Mouse (Mus musculus) thymus, postnatal 0 days (tissue): ENCODE results near the gene 9430038I01Rik. TPM values are rescaled to one million over a fixed set of nuclear protein-coding genes. Genes with fewer than 3 reads are reported as not detected.

Experiments
- DNase-seq: peaks from one replicate; pipeline ENCODE4 v3.0.0-alpha.2; 2015; ENCODE audit warnings: low spot score
- polyA plus RNA-seq: library from polyadenylated mRNA; unstranded; fragments of >200 nt; fragmentation: Nextera tagmentation; extraction: Ambion mirVana; gene quantifications from 2 replicates; pipeline ENCODE4 v1.2.1, GENCODE M21; 2015

Gene 9430038I01Rik
- 9.5 and 12.1 TPM in 2 replicates for polyA plus RNA-seq

DNA sequence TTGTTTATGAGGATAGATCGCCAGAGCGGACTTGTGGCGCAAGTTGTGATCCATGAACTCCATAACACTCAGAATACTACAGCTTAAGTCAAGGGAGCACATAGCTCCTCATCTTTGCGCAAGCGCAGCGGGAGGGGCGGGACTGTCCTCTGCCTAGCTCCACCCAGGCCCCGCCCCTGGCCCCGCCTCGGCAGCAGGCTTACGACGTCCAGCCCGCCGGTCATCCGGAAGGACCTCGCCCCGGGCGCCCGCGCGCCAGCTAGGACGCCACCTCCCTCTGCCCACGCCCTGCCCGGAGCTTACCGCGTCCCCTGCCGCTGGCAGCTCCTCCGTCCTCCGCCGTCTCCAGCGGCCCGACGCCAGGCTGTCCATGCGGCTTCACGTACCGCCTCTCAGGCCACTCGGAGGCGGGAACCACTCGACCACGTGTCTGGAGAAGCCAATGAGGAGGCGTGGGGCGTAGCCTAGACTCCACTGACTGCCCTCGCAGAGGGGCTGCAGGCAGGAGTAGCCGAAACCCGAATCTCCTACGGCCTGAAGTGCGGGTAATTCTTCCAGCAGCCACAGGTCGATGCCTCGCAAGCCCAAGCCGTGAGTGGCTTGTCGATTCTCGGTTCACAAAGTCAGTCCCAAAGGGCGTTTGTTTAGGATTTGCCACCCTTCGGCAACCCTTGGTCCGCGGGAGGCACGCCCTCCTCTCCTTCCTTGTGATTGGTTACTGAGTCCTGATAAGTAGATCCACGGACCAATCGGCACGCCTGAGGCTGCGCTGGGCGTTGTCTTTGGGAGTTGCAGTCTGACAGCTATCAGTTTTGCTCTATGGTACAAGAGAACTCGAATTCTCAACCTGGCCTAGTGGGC lies at the start of gene 9430038I01Rik:
9430038I01Rik (minus strand) TSS at position 426 of the 861 bp plus-strand sequence.
- DNase-seq = peak; percentile 95

GRCm38 (mm10) chr7:137445321-137445720 lies 34.8 kb upstream of the 9430038I01Rik start:
- DNase-seq = no peak

DNA sequence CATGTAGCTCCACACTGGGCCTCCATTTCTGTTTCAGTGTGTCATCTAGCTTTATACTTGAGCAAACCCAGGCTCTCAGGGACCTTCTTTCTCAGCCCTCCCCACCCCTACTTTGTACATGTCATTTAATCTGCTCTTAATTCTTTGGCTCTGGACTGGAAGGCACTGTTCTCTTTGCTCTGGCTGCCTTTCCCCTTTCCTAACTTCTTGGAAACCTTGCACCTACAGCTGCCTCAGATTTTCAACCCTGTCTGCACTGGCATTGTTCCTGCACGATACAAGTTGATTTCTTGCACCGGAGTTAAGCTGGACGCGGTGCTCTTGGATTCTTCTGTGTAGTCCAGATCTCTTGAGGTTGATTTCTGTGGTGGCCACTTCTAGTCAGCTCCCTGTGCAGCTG lies 32.4 kb upstream of the 9430038I01Rik start:
- no peak for DNase-seq

- DNase-seq = peak; percentile 5
These were observed 28.4 kb upstream of the 9430038I01Rik start for GRCm38 (mm10) chr7:137438962-137439361.

DNA sequence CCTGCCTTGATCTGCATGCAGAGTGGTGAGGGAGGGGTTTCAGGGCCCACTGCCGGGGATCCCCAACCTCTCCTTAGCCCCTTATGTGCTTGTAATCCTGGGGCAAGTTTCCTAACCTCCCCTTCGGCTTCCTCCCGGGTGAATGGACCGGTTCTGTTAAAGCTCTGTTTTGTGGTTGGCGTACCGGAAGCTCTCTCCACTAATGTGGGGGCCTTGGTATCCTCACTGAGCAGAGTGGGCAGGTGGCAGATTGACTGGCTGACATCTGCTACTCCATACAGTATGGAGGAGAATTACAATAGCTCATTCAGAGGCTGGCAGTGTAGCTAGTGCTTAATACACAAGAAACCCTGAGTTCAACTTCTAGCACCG lies 27.6 kb upstream of the 9430038I01Rik start:
- peak; percentile 46 for DNase-seq

GRCm38 (mm10) chr7:137437440-137438178 lies 27.0 kb upstream of the 9430038I01Rik start, which contains the start of gene Glrx3:
TSS of gene Glrx3 (plus strand) at chr7:137437614.
- DNase-seq = peak; percentile 93

DNA sequence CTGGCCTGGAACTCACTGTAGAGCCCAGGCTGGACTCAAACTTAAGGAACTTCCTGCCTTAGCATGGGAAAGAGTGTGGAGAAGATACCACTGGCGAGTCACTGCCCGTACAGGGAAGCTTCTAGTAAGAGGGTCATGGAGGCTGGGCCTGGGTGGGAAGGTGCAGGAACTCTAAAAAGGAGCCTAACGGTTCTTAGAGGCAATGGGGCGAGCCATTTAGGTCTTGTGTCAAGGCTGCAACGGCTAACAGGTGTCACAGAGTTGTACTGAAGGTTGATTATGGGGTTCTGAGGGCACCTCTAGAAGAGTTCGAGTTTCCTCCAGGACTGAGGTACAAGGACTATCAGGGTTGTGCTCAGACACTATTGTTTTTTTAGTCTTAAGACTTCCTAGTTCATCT lies 26.3 kb upstream of the 9430038I01Rik start:
- DNase-seq = no peak

GRCm38 (mm10) chr7:137431769-137432603 lies 21.4 kb upstream of the 9430038I01Rik start:
- DNase-seq = no peak

GRCm38 (mm10) chr7:137426693-137427092 lies 16.1 kb upstream of the 9430038I01Rik start:
- DNase-seq = no peak

GRCm38 (mm10) chr7:137421236-137421635 lies 10.7 kb upstream of the 9430038I01Rik start:
- DNase-seq = no peak

- no peak for DNase-seq
These were observed 10.0 kb upstream of the 9430038I01Rik start for GRCm38 (mm10) chr7:137420550-137420949.

- DNase-seq = no peak
These were observed 4.1 kb upstream of the 9430038I01Rik start for GRCm38 (mm10) chr7:137414710-137415109.

GRCm38 (mm10) chr7:137407428-137408058 lies 3.0 kb downstream of the 9430038I01Rik start:
- no peak for DNase-seq

- DNase-seq = no peak
These were observed 6.4 kb downstream of the 9430038I01Rik start for GRCm38 (mm10) chr7:137404146-137404545.

GRCm38 (mm10) chr7:137398973-137399372 lies 11.6 kb downstream of the 9430038I01Rik start:
- DNase-seq = no peak

DNA sequence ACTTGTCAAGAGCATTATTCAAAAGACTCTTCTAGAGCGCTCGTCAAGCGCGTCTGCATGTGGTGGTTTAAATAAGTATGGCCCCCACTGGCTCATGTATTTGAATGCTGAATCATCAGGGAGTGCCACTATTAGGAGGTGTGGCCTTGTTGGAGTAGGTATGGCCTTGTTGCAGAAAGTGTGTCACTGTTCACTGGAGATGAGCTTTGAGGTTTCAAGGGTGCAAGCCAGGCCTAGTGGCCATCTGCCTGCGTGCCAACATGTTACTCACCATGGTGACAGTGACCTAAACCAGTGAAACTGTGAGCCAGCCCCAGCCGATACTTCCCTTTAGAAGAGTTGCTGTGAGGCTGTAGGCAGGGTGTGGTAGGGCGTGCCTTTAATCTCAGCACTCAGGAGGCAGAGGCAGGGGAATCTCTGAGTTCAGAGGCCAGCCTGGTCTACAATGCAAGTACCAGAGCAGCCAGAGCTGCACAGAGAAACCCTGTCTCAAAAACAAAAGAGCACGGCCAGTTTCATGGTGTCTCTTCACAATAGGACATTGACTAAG lies 13.1 kb downstream of the 9430038I01Rik start:
- DNase-seq = no peak

GRCm38 (mm10) chr7:137395421-137395820 lies 15.1 kb downstream of the 9430038I01Rik start:
- DNase-seq = no peak

- DNase-seq = no peak
These were observed 22.7 kb downstream of the 9430038I01Rik start for GRCm38 (mm10) chr7:137387863-137388262.

- no peak for DNase-seq
These were observed 35.6 kb downstream of the 9430038I01Rik start for GRCm38 (mm10) chr7:137374996-137375395.

DNA sequence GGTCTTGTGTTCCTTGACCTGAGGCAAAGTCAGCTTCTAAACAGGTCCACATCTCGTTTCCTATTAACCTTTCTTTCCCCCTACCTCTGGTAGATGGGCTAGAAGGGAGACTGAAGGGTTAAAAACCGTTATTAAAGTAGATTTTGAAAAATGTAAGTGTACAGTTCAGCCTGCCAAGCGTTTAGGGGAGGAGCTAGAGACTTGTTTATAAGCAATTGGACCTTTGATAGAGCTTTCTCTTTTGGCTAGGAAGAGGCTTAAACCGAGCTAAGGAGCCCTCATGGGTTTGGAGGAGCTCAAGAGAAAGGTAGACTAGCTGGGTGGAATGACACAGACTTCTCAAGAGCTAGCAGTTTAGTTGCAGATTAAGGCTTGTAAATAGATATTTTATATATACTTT lies 38.8 kb downstream of the 9430038I01Rik start:
- no peak for DNase-seq

DNA sequence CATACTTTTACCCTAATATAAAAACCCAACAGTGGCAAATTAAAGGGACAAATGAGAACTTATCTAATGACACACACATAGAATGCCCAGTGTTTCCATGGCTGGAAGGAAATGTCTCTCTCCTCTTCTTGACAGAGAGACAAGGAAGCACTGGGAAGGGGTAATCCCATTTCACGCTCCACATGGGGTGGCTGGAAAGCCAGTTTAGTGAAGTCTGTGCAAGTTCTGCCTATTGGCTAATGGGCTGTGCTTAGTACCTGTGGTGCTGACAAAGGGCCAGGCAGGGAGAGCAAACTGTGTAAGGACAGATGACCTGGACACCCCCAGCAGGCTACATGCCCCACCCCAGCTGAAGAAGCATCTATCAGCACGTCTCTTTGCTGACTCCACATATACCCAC lies 40.4 kb downstream of the 9430038I01Rik start:
- no peak for DNase-seq
